Mouse (Mus musculus): ENCODE data around the gene Zdhhc14.
A peak's percentile ranks its signal among the peaks of the same experiment; 100 is the strongest.

Gene Zdhhc14

DNA sequence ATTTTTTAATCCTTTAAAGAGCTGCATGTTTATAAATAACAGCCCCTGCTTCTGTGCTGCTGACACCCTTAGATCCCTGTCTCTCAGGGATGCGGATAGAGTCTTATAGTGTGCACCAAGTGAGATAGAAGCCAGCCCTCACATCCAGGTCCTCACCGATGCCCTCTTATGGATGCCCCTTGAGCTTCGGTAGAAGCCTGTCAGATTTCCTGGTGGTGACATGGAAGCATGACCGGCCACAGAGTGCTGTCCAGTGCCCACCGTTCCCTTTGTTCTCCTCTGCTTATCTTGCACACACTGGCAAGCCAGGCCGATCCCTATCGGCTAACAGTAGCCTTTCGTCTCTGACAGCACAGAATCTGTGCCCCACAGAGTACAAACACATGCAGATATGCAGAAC is 183.6 kb downstream of the Zdhhc14 start:
- DNase-seq: no peak

DNA sequence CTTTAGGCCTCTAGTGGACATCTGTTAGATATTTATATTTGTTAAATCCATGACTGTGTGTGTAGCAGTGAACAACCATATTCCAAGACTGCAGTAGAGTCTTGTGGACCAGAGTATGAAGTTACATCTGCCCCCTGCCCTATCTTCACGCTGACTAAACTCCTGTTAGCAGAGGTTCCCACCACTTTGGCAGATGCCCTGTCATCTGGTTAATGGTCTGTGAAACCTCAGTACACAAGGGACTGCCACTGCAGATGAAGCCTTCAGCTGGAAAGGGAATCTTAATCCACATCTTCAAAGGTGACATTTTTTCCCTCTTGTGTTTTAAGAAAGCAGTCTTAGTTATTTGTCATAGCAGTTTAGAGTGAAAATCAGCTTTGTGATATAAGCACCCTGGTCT is 187.0 kb downstream of the Zdhhc14 start:
- DNase-seq: no peak

DNA sequence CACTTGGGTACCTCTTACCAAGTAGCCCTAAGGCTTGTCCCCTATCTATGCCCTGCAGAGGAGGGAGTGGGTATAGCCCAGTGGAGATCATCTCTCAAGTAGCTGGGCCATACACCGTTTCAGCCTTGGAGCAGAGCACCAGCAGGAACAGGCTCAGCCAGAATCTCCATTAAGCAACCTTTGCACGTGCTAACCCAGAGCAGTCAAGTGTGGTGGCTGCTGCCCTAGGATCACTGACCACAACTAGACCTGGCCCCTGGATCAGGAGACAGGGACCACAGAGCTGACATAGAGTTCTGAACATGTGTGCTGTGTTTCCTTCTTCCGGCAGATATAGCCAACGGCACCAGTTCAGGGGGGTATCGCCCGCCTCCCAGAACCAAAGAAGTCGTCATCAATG is 193.0 kb downstream of the Zdhhc14 start:
- DNase-seq: no peak

DNA sequence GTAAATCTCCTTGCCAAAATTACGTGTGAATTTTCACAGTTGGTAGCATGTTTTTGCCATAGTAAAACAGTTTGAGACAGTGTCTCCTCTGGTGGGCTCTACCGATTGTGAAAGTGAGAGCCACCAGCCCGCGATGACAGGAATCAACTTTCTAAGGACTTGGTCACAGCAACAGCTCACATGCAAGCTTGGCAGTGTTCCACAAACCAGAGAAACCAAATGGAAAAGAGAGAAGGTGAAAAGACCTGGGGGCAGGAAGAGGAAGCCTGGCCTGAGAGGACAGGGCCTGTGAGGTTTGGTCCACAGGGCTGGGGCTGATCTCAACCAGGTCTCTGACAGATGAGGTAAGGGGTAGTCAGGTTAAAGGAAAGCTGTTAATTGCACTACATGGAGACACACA is 195.5 kb downstream of the Zdhhc14 start:
- no peak for DNase-seq

DNA sequence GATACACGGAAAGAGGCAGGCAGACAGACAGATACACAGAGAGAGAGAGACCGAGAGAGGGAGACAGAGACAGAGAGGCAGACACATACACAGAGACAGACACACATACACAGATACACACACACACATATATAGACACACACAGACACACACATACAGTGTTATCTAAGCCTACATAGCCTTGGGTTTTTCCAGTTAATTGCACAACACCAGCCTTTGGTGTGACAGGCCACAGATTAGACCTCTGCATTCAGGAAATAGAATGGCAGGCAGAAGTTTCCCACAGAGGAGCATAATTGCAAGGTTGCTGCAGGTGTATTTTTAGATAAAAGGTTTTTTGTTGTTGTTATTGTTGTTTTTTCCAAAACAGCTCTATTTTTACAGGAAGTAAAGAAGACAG is 195.9 kb downstream of the Zdhhc14 start:
- no peak for DNase-seq

DNA sequence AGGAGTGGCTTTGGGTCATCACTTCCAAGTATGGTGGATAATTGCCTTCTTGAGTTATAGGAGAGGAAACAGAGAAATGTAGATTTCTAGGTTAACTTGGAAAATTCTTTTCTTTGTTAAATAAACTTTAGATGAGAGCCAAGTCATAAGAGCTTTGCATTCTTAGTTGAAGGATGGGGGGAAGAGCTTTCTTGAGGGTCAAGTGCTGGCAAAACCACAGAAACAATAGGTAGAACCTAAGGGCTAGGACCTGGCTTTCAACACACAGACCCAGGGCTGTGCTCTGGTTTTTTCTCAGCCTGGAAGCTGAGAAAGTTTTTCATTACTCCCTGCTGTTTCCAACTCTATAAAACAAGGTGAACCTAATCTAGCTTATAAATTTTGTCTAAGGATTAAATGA is 196.3 kb downstream of the Zdhhc14 start:
- DNase-seq: no peak

DNA sequence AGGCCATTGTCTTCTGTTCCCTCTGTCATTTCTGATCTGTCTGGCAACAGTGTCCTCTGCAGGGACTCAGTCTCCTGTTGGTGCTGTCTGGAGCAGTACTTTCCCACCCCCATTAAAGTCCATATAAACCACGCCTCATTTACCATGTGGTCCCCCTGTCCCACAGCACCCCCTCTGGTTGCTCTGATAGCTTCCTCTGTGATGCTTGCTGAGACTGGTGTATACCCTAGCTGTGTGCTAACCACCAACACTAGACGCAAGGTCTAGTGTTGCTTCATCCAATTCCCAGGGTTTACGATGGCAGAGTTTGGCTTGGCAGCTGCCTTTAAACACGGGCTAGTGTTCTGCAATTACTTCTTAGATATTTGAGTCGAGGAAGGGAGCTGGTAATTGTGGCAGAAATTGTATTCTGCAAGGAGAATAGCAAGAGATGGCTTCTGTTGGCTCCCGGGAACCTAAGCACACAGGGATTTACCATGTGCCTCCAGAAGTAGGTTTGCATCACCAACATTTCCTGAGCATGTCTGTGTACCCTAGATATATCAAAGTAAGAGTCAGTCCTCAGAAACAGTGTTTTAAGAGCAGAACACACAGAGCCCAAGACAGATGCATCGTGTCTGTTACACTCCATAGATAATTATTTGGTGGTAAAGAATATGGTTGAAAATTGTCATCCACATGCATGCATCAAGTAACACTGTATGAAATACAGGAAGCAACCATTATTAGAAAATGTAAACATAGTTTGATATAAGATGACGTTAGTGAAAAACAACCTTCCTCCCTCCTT is 198.6 kb downstream of the Zdhhc14 start:
- no peak for DNase-seq

DNA sequence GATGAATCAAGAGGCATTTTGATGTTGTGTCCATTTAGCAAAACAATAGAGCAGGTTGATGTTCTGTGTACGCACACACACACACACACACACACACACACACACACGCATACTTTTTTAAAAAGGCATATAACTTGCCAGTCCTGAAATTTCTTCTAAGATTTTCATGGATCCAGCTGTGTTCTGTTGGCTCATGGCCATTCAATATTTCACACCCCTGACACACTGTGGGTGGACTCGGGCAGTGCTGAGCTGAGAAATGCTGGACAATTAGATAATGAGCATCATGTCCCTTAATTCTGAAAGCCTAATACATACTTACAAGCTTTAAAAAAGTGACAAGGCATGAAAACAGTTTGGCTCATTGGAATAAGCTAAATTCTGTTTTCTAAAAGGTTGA is 200.3 kb downstream of the Zdhhc14 start:
- no peak for DNase-seq

DNA sequence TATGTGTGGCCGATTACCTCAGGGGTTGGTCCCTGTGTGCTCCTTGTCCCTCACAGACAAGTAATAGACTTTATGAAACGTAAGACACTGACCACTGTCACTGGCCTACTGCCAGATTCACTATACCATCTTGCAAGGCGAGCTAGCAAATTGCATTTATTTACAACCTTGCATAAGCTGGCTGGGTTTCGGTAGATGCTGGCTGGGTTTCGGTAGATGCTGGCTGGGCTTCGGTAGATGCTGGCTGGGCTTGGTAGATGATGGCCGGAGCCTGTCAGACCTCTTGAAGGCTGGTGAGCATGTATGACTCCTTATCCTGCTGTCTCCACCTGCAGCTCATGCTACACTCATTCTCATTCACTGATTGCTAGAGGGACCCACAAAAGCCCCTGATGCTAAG is 200.9 kb downstream of the Zdhhc14 start:
- DNase-seq: no peak

DNA sequence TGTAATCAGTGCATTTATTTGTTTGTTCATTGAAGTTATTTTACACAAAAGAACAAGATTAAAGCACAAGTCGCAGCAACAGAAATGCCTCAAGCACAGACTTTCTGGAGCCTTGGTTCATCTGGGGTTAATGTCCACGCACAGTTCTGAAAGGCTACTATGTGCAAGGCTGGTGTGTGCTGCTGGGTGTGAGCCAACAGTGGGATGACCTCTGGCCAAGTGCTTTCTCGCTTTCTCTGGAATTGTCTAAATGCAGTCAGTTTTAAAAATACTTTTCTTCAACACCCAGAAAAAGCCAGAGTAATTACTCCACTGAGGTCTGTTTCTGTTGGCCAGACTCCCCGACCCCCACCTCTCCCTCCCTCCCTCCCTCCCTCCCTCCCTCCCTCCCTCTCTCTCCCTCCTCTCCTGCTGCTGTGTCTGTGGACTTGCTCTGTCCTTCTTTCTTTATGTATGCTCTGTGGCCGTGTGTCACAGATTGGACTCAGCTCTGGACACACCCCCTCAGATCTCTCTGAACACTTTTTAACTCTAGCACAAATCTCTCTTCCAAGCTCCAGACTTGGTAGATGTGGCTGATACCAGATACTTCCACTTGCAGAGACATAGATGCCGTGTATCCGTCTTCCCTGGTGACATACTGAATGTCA is 206.2 kb downstream of the Zdhhc14 start:
- no peak for DNase-seq

DNA sequence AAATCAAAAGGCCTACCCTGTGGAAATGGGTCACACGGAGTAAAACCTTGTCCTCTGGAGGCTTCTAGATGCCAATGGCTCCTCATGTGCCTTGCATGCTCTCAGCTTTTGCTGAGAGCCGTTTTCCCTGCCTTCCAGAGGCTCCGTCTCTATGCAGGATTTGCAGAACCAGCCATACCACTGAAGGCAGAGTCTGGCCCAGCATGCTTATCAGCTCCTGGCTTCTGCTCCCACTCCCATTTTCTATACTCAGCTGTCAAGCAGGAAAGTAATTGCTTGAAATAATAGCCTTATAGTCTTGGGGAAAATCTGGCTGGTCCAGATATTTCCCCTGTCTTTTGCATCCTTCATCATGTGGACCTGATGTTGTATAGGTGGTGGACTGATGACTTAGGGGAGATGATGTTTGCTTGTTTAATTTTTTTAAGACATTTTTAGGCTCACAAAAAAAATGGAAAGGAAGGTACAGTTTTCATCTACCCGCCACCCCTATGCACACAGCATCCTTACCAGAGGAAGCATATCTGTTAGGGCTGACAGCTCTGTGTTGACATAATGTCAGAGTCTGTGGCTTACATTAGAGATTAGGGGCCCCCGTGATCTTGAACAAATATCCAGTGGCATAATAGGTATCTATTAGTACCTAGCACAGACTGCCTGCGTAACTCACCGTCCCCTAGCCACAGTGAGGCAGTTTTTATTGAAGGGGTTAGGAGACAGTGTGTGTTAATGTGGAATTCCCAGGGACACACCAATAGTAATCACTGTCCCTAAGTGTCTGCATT is 218.2 kb downstream of the Zdhhc14 start:
- no peak for DNase-seq

DNA sequence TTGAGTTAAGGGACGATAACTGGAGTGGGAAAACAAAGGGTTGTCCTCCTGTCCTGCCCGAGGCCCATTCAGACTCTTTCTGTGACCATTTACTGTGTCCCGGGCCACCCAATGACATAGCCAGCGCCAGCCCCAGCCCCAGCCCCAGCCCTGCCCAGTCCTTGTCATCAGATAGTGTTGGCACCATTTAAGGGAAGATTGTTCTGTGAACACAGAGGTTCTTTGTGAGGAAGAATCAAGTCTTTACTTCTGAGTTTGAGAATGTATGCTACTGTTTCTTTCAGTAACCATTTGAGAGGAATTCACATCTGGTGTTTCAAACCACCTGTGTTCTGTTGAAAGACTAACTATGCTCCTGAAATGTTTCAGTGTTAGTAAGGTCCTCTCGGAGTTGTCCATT is 219.5 kb downstream of the Zdhhc14 start:
- DNase-seq: no peak

DNA sequence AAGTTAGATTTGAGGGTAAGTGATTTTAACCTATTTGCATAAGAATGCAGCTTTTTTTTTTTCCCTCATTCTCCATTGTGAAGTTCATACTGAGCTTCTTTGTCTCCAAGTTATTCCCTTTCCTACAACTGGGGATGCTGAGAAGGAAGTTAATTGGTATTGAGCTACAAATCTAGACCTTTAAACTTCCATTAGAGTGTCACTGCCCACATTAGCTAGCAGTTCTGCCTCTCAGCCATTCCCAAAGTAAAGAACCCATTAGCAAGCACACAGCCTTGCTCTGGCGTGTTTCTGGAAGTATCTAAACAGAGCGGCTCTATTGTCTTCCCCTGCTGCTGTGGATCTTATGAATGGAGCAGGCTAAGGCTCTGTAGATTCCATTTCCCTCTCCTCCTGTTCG is 220.8 kb downstream of the Zdhhc14 start:
- no peak for DNase-seq

DNA sequence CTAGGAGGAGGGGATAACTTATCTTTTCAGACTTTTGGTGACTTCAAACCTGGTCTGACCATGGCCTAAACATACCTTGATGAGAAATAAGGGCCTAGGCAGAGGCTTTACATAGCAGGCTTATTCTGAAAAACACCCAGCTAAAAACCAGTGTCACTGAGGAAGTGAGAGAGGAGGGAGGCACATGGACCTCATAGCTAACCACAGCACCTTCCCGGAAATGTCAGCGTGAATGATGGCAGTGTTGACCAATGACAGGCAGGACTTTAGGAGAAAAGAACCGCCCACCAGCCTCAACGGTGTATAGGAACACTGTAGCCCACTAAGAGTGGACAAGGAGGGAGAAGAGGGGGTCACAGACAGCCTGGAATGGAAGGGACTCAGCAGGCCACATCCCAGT is 224.6 kb downstream of the Zdhhc14 start:
- no peak for DNase-seq

DNA sequence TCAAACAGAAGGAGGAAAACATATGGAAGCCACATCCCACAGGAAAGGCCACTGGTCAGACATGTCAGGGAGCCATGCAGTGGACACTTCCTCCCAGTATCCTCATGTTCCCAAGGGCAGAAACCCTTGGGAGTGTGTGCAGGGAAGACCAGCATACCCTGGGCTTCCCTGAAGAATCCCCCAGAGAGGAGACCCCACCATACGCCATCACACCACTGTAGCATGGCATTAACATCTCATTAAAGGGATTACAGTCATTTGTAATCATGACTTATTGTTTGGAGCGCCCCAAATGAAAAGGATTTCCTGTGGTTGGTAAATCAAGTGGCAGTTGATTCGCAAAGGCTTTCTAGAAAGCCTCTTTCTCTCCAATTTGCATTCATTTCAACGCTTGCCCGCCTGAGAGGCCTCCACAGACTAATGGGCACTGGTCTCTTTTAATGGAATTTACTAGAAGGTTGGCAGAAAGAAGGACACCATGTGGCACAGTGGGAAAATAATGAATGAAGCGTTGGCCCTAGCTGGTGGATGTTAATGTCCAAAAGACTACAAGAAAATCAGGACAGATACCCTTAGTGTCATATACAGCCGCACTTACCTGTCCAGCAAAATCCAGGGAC is 226.5 kb downstream of the Zdhhc14 start:
- no peak for DNase-seq

DNA sequence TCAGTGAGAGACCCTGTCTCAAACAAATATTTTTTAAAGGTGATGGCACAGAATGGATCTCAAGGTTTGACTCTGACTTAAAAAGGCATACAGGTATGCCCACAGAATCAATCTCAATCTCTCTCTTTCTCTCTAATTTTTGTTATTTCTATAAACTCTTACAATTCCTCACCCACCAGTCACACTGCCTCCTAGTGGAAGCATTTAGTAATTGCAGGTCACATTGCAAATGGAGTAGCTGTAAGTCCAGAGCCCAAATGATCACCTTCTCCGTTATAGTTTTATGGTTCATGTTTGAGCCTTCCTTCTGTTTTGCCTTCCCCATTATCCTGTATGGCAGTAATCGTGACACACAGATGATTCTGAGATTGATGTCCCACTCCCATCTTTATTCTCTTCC is 230.4 kb downstream of the Zdhhc14 start:
- DNase-seq: no peak

DNA sequence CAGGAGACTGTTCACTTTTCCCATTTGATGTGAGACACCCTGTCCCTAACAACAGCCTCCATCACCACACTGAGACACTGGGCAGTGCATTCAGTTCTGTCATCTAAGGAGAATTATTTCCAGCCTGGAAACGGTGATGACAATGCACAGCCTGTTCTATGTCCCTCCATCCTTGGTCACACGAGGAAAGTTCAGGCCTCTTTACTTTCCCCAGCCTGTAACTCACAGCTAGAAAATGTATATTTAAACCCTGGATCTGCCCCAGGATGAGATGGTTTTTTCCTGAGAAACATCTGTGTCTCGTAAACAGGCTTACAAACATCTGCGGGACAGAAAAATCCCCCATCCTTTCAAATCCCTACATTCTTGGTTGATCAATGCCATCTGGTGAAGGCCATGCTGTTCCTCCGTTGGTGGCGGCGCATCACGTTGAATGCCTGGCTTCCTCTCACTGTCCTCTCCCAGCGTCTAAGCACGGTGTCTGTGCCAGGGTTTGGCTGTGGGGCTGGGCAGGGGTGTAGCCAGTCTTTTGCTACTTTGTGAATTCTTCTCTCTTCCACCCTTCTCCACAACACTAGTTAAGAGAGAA is 231.3 kb downstream of the Zdhhc14 start:
- DNase-seq: peak; percentile 13

DNA sequence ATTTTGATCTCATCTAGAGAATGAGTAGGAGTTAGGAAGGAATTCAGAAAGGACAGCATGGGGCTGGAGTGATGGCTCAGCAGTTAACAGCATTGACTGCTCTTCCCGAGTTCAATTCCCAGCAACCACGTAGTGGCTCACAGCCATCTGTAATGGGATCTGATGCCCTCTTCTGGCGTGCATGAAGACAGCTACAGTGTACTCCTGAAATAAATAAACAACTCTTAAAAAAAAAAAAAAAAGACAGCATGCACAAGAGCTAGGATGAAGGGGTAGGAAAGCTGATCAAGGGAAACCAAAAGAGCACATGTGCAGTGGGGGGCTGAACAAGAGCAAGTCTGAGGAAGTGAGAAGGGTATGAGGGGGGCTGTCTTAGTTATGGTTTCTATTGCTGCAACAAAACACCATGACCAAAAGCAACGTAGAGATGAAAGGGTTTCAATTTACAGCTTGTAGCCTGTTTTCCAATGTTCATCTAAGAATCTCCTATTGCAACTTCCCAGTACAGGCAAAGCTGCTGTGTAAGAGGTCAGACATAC is 237.3 kb downstream of the Zdhhc14 start:
- no peak for DNase-seq

DNA sequence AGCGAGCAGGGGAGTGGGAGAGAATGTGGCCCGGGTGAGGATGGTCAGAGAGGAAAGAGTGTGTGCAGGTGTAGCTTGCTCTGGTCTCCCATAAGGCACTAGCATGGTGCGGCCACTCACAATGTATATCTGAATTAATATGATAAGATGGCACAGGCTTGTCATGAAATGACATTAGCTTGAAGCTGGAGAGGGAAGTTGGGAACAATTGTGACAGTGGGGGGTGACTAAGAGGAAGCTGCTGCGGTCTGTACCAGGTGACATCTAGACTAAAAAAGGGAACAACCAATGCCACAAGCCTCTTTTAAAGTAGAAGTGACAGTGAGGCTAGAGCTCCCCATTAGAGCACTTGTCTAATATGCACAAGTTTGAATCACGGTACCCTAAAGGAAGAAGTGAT is 238.2 kb downstream of the Zdhhc14 start:
- no peak for DNase-seq

DNA sequence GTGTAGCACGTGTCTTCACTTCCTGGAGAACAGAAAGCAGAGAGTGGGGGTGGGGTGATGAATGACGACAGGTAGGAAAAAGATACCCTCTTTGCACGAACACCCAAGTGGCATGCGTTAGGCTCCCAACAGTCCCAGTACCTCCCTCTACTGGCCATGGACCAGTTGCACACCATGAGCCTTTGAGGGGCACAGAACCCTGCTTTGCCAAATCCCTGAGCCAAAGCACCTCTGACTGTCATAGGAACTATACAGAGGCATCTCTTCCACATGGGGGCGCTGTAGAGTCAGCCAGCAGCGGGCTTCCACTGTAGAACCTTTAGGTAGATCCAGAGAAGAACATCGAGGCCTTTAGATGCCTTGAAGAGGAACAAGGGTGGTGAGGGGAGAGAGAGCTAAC is 241.0 kb downstream of the Zdhhc14 start:
- no peak for DNase-seq

DNA sequence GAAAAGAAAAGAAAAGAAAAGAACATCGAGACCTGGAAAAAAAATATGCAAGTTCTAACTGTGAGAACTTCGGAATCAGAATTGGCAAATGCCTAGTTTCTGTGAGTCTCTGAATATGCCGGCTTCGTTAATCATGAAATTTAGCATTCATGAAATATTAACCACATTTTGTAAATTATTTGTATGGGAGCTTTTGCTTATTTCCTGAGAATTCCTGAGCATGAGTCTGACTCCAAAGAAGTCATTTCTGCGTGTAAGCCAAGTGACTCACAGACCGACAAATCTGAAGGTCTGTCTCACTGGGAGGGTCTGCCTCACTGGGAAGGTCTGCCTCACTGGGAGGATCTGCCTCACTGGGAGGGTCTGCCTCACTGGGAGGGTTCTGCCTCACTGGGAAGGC is 248.7 kb downstream of the Zdhhc14 start:
- DNase-seq: no peak

DNA sequence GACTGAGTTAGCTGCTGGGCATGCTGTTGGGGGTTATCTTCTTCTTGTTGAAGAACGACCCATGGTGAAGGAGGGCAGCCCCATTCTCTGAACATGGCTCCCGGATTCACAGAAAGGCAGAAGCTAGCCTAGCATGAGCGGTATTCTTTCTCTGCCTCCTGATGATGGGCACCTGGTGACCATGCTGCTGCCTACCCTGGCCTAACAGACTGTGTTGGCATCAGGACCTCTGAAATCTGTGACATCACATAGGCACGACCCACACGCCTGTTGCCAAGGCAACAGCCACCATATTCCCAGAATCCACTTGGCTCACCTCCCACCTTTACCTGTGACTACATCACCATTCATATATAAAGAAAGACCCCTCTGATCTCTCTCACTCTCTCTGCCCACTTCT is 251.7 kb downstream of the Zdhhc14 start:
- DNase-seq: no peak

DNA sequence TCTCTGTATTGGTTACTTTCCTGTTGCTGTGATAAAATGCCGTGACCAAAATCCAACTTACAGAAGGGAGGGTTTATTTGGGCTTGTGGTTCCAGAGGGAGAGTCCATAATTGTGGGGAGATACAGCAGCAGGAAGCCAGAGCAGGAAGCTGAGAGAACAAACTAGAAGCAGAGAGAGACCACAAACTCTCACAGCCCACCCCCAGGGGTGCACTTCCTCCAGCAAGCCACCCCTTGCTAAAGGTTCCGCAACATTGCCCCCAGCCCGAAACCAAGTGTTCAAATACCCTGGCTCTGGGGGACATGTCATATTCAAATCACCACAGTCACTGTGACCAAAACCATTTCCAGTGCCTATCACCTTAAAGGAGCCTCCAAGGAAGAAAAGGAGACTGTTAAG is 254.0 kb downstream of the Zdhhc14 start:
- no peak for DNase-seq
